Mouse (Mus musculus) R1 (cell line): Measurements from ENCODE around the gene Elavl4.

Experiments used
- DNase-seq: peaks from one replicate; pipeline ENCODE4 v3.0.0-alpha.2; 2018; ENCODE audit warnings: low read depth, low spot score

Elavl4 gene

DNA sequence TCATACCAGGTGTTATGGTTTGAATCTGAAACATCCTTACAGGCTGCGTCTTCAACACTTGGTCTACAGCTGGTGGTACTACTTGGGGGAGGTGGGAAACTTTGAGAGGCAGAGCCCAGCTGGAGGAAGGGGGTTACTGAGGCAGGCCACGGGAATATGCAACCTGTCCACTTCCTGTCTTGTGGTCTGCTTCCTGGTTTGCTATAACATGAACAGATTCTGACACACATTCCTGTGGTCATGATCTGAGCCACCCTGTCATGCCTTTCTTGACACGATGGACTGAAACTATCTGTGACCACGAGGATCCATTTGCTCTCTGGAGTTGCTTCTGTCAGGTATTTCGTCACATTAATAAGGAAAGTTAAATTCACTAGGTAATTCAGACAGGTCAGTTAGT, 179.7 kb downstream of the Elavl4 start:
- DNase-seq = no peak

DNA sequence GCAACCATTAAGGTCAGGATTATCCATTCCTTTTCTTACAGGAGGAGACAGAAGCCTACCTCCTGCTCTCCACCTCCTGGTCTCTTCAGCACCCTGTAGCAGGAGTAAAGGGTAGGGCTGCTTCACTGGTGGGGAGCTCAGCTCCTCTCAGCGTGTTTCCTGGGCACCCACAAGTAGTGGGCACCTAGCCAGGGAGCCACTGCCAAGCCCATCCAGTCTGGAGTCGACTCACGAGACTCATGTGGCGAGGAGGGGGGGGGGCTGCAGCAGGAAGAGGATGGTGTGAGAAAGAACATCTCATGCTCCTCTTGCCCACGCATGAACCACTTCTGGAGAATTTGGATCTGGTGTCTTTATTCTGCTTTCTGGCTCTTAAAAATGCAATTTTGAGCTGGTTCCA, 186.5 kb downstream of the Elavl4 start:
- DNase-seq = no peak

DNA sequence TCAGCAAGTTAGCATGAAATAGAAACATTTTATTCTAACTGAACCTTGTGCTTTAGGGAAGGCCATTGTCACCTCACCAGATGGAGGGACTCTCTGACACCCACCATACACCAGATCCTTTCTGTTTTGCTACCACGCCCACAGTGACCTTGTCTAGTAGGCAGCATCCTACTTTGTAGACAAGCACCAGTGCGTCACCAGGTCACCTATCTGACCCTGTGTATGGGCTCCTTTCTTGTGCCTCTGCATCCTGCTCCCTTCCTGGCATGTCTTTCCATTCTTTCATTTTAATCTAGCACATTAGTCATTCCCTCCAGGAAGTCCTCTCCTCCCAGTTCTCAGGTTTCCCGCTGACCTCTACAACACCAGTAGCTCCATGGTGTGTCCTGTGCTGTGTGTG, 190.1 kb downstream of the Elavl4 start:
- no peak for DNase-seq

DNA sequence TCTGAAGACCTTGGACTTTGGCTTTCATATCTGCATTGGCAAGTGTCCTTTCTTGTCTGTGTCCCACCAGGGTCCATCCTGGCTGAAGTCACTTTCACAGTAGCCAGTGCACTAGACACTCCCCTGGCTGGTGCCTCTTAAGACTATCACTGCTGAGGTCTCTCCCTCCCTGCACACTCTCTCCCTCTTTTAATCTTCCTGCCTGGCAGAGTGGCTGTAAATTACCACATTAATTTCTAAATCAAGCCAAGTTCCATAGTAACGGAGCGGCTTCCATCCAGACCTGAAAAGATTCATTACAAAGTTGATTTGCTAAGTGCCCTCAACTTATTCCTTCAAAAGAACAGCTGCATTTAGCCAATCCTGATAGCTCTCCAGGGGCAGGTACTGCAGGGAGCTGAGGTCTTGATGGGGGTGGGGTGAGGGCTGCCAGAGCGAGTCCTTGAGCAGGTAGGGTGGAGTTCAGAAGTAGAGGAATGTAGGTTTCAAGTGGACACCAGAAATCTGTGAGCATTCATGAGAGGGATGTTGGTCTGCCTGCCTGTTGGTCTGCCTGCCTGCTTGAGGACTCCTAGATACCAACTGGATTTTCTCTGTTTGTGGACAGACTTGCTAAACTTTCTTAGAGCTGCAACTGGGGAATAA, 194.1 kb downstream of the Elavl4 start:
- no peak for DNase-seq

DNA sequence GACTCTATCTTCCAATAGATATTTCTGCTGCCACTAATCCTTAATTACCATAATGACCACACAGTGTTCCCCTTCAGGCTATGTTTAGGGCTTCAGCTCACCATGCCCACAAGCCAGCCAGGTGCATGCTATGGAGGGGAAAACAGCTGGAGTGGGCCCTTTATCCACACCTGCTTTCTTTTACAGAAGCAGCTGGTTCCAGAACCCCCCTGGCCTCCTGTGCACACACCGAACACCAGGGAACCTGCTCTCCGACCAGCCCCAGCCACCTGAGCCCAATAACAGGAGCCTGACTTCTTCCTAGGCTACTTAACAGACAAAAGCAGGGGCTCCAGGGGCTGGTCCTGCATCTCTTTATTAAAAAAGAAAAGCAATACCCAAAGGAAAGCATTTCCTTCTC, 195.8 kb downstream of the Elavl4 start:
- no peak for DNase-seq
